Mouse (Mus musculus) urinary bladder, postnatal 4 days (tissue): ENCODE measurements at regions not wholly inside any gene's neighbourhood (a gene's known extent, or its start where the extent isn't known, plus 50 kb on each side); places are given as distances from the start of the nearest gene placed in this dataset.

ENCODE experiments used
- DNase-seq, 2 experiments: peaks; one replicate each; pipeline ENCODE4 v3.0.0; 2021 to 2022; ENCODE audit warnings: low spot score in 2 of 2

GRCm38 (mm10) chr17:48790526-48790925, 141.7 kb upstream of the Lrfn2 start:
- DNase-seq = no peak

- DNase-seq = no peak
Observed at GRCm38 (mm10) chr17:48792954-48793353, 139.2 kb upstream of the Lrfn2 start.

- no peak for DNase-seq
Observed at GRCm38 (mm10) chr17:48795773-48796172, 136.4 kb upstream of the Lrfn2 start.

- no peak for DNase-seq
Observed at GRCm38 (mm10) chr17:48798196-48798595, 134.0 kb upstream of the Lrfn2 start.

GRCm38 (mm10) chr17:48802673-48803072, 129.5 kb upstream of the Lrfn2 start:
- no peak for DNase-seq

- no peak for DNase-seq
Observed at GRCm38 (mm10) chr17:48807905-48808304, 124.3 kb upstream of the Lrfn2 start.

GRCm38 (mm10) chr17:48814753-48815504, 117.2 kb upstream of the Lrfn2 start:
- no peak for DNase-seq

- peak in 1 of 2 experiments; percentile 21 for DNase-seq
Observed at GRCm38 (mm10) chr17:48816588-48817324, 115.4 kb upstream of the Lrfn2 start.

GRCm38 (mm10) chr17:48817551-48817950, 114.6 kb upstream of the Lrfn2 start:
- no peak for DNase-seq

GRCm38 (mm10) chr17:48819703-48820102, 112.5 kb upstream of the Lrfn2 start:
- no peak for DNase-seq

- DNase-seq = no peak
Observed at GRCm38 (mm10) chr17:48822101-48822876, 109.9 kb upstream of the Lrfn2 start.

- no peak for DNase-seq
Observed at GRCm38 (mm10) chr17:48823921-48824320, 108.3 kb upstream of the Lrfn2 start.

- no peak for DNase-seq
Observed at GRCm38 (mm10) chr17:48825212-48825913, 106.8 kb upstream of the Lrfn2 start.

- DNase-seq = no peak
Observed at GRCm38 (mm10) chr17:48838297-48838979, 93.7 kb upstream of the Lrfn2 start.

GRCm38 (mm10) chr17:48847890-48848289, 84.3 kb upstream of the Lrfn2 start:
- DNase-seq = no peak

- no peak for DNase-seq
Observed at GRCm38 (mm10) chr17:48850910-48851309, 81.3 kb upstream of the Lrfn2 start.

- no peak for DNase-seq
Observed at GRCm38 (mm10) chr17:48858891-48859290, 73.3 kb upstream of the Lrfn2 start.

GRCm38 (mm10) chr17:48870443-48870842, 61.7 kb upstream of the Lrfn2 start:
- no peak for DNase-seq

- DNase-seq = no peak
Observed at GRCm38 (mm10) chr17:48877505-48877904, 54.7 kb upstream of the Lrfn2 start.

- DNase-seq = no peak
Observed at GRCm38 (mm10) chr17:48880590-48880989, 51.6 kb upstream of the Lrfn2 start.

- no peak for DNase-seq
Observed at GRCm38 (mm10) chr17:48881946-48882345, 50.2 kb upstream of the Lrfn2 start.
